Mouse (Mus musculus): Measurements from ENCODE around the gene Prep. TPM values are rescaled to one million over a fixed set of nuclear protein-coding genes. Genes with fewer than 3 reads are reported as not detected.
A peak's percentile ranks its signal among the peaks of the same experiment; 100 is the strongest.

The Prep gene
- polyA plus RNA-seq (2012; ENCODE audit: insufficient read depth, low replicate concordance), result 10.3 and 16.1 TPM in 2 replicates

DNA sequence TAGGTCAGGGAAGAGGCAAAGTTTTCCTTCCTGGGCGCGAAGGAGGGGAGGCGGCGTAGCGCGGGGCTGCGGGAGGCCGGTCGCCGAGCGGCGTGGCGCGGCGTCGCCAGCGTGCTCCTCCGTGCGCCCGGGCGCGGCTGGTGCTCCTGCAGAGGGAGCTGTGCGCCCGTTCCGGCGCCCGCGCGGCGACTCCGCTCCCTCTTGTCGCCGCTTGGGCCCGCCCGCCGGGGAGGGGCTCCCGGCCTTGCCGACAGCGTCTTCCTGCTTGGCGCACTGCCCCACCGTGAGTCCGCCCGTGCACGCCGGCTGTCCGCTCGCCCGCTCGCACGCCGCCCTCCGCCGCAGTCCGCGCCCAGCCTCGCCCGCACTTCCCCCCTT is at the start of gene Prep:
Gene Prep, plus strand, starts transcription at position 273 of the 378 bp plus-strand sequence.
- peaks cover 49% of the 10 kb centered on the region for H3K4me1 ChIP-seq
- no peaks in the 10 kb centered on the region for H3K9me3 ChIP-seq
- peaks cover 8% of the 10 kb centered on the region for H3K36me3 ChIP-seq (replicated peaks; ENCODE audit: low read length)
- H3K4me3 ChIP-seq (replicated peaks), result peak within 1 kb of the TSS; percentile 98
- no peak for TF ChIP-seq FLI1 (IDR thresholded peaks at IDR 0.05; ENCODE audit: low read length)
- no peak for TF ChIP-seq GATA1 (IDR thresholded peaks at IDR 0.05; ENCODE audit: borderline replicate concordance, low read length)
- H3K27me3 ChIP-seq (replicated peaks), result no peaks in the 10 kb centered on the region

DNA sequence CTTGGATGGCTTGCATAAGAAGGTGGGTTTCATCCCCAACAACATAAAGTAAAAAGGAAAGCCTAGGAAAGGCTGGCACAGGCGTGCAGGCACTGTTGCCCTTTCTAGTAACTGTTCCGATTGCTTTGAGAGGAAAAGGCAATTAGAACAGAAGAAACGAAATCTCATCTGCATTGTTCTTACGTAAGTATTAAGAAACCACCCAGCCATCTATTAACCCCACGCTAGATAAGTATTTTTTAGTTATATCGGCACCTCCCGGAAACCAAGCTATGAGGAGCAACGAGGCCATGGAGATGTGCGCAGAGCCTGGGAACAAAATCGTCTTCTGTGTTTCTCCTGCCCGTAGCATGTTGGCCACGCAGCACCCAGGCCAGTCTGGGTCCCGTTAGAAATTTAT is 49.7 kb upstream of the Prep start:
- H3K36me3 ChIP-seq (replicated peaks; ENCODE audit: low read length), result no peaks in the 10 kb centered on the region
- peaks cover 4% of the 10 kb centered on the region; the same call in 1 of the 2 replicates for H3K9me3 ChIP-seq
- H3K27me3 ChIP-seq (replicated peaks), result no peaks in the 10 kb centered on the region
- TF ChIP-seq FLI1 (IDR thresholded peaks at IDR 0.05; ENCODE audit: low read length) (no peak), GATA1 (IDR thresholded peaks at IDR 0.05; ENCODE audit: borderline replicate concordance, low read length) (no peak)
- 0 out of 2 replicates have a peak, but pooled peaks cover 3% of the 10 kb centered on the region for H3K4me1 ChIP-seq
- H3K4me3 ChIP-seq (replicated peaks), result no peak overlapping the region

DNA sequence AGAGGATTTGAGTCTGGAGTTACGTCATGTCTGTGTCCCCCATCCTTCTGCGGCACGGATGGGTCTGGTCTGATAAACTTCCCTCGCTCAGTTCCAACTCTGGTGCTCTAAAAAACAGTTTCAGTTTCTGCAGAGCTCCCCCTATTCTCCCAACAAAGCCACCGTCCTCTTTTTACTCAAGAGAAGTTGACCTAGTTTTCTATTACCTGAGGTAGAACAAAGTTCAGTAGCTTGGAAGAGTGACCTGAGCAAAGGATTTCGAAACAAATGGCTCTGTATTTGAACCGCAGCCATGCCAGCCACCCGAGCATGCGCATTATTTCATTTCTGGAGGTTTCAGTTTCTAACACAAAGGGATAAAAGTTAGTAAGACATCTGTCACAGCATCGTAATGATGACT is 49.2 kb upstream of the Prep start:
- no peaks in the 10 kb centered on the region for H3K27me3 ChIP-seq (replicated peaks)
- H3K9me3 ChIP-seq, result peaks cover 4% of the 10 kb centered on the region; the same call in 1 of the 2 replicates
- no peak overlapping the region for H3K4me3 ChIP-seq (replicated peaks)
- no peak for TF ChIP-seq FLI1 (IDR thresholded peaks at IDR 0.05; ENCODE audit: low read length)
- TF ChIP-seq GATA1 (IDR thresholded peaks at IDR 0.05; ENCODE audit: borderline replicate concordance, low read length), result no peak
- H3K4me1 ChIP-seq, result 0 out of 2 replicates have a peak, but pooled peaks cover 3% of the 10 kb centered on the region
- no peaks in the 10 kb centered on the region for H3K36me3 ChIP-seq (replicated peaks; ENCODE audit: low read length)

GRCm38 (mm10) chr10:45019418-45019817 is 47.6 kb upstream of the Prep start:
- no peak for TF ChIP-seq GATA1 (IDR thresholded peaks at IDR 0.05; ENCODE audit: borderline replicate concordance, low read length)
- TF ChIP-seq FLI1 (IDR thresholded peaks at IDR 0.05; ENCODE audit: low read length), result no peak
- no peak overlapping the region for H3K4me3 ChIP-seq (replicated peaks)
- peaks cover 4% of the 10 kb centered on the region; the same call in 1 of the 2 replicates for H3K9me3 ChIP-seq
- no peaks in the 10 kb centered on the region for H3K36me3 ChIP-seq (replicated peaks; ENCODE audit: low read length)
- H3K4me1 ChIP-seq, result 0 out of 2 replicates have a peak, but pooled peaks cover 3% of the 10 kb centered on the region
- no peaks in the 10 kb centered on the region for H3K27me3 ChIP-seq (replicated peaks)

DNA sequence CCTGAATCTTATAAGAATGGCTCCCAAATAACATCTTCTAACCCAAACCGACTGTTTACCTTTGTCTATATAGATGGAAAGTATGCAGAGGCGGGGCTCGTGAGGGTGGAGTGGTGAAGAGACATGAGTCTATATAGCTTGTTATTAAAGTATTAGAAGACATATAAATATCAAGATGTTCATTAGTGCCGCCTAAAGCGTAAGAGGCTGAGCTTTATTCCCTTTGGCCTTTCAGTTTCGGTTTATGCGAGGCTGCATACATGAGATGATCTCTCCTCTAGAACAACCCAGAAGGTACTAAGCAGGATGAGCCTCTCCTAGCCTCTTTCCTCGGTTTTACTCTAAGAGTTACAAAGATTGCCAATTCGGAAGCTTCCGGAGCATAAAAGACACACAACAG is 47.2 kb upstream of the Prep start:
- Histone ChIP-seq H3K4me3 (replicated peaks) (no peak overlapping the region), H3K9me3 (peaks cover 4% of the 10 kb centered on the region; the same call in 1 of the 2 replicates), H3K36me3 (replicated peaks; ENCODE audit: low read length) (no peaks in the 10 kb centered on the region), H3K4me1 (0 out of 2 replicates have a peak, but pooled peaks cover 3% of the 10 kb centered on the region), H3K27me3 (replicated peaks) (no peaks in the 10 kb centered on the region)
- TF ChIP-seq GATA1 (IDR thresholded peaks at IDR 0.05; ENCODE audit: borderline replicate concordance, low read length), result no peak
- no peak for TF ChIP-seq FLI1 (IDR thresholded peaks at IDR 0.05; ENCODE audit: low read length)

DNA sequence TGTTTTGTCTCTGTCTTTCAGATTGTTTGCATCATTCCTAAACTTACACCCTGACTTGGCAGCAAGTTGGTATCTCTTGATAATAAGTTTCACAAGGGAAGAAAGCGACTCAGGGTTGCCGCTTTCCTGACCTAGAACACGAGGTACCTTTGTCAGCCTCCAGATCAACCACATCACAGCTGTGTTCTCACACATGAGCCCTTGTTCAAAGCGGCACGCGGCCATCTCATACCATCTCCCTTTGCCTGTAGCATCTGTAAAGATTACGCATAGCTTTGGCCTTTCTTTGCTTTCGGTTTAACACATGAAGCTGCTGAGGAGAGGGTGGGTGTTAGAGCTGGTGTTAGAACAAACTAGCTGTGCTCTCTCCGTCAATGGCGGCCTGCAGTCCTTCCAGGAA is 46.7 kb upstream of the Prep start:
- Histone ChIP-seq H3K4me3 (replicated peaks) (no peak overlapping the region), H3K27me3 (replicated peaks) (no peaks in the 10 kb centered on the region), H3K4me1 (0 out of 2 replicates have a peak, but pooled peaks cover 3% of the 10 kb centered on the region), H3K36me3 (replicated peaks; ENCODE audit: low read length) (no peaks in the 10 kb centered on the region), H3K9me3 (peaks cover 4% of the 10 kb centered on the region; the same call in 1 of the 2 replicates)
- TF ChIP-seq FLI1 (IDR thresholded peaks at IDR 0.05; ENCODE audit: low read length) (no peak), GATA1 (IDR thresholded peaks at IDR 0.05; ENCODE audit: borderline replicate concordance, low read length) (no peak)

- no peak overlapping the region for H3K4me3 ChIP-seq (replicated peaks)
- 0 out of 2 replicates have a peak, but pooled peaks cover 3% of the 10 kb centered on the region for H3K4me1 ChIP-seq
- no peaks in the 10 kb centered on the region for H3K36me3 ChIP-seq (replicated peaks; ENCODE audit: low read length)
- no peaks in the 10 kb centered on the region for H3K9me3 ChIP-seq
- H3K27me3 ChIP-seq (replicated peaks), result peaks cover 8% of the 10 kb centered on the region
- no peak for TF ChIP-seq GATA1 (IDR thresholded peaks at IDR 0.05; ENCODE audit: borderline replicate concordance, low read length)
- TF ChIP-seq FLI1 (IDR thresholded peaks at IDR 0.05; ENCODE audit: low read length), result no peak
Observed at GRCm38 (mm10) chr10:45025184-45025583, 41.8 kb upstream of the Prep start.

- Histone ChIP-seq H3K4me1 (no peaks in the 10 kb centered on the region), H3K4me3 (replicated peaks) (no peak overlapping the region), H3K36me3 (replicated peaks; ENCODE audit: low read length) (no peaks in the 10 kb centered on the region), H3K27me3 (replicated peaks) (peaks cover 8% of the 10 kb centered on the region), H3K9me3 (no peaks in the 10 kb centered on the region)
- TF ChIP-seq GATA1 (IDR thresholded peaks at IDR 0.05; ENCODE audit: borderline replicate concordance, low read length) (no peak), FLI1 (IDR thresholded peaks at IDR 0.05; ENCODE audit: low read length) (no peak)
Observed at GRCm38 (mm10) chr10:45026935-45027334, 40.1 kb upstream of the Prep start.

- Histone ChIP-seq H3K4me3 (replicated peaks) (peak overlapping the region; percentile 46), H3K9me3 (no peaks in the 10 kb centered on the region), H3K36me3 (replicated peaks; ENCODE audit: low read length) (no peaks in the 10 kb centered on the region), H3K27me3 (replicated peaks) (peaks cover 12% of the 10 kb centered on the region), H3K4me1 (peaks cover 11% of the 10 kb centered on the region)
- TF ChIP-seq FLI1 (IDR thresholded peaks at IDR 0.05; ENCODE audit: low read length) (no peak), GATA1 (IDR thresholded peaks at IDR 0.05; ENCODE audit: borderline replicate concordance, low read length) (no peak)
Observed at GRCm38 (mm10) chr10:45045268-45045928, 21.6 kb upstream of the Prep start.

DNA sequence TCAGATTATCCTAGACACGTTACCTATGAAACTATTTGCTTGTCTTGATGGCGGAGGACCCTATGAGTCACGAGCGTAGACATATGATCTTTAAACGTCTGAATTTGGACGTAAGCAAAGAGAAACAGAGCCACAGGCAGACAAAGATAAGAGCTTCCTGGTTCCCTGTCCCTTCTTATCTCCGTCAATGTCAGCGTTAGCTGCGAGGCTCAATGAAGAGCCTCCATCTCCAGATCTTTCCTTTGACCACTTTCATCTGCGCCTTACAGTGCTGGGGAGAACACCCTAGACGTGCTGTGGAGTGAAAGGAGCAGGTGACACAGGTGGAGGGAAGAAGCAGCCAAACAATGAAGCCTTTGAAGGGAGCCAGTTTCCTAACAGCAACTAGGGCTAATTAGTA is 18.8 kb upstream of the Prep start:
- no peak for TF ChIP-seq FLI1 (IDR thresholded peaks at IDR 0.05; ENCODE audit: low read length)
- TF ChIP-seq GATA1 (IDR thresholded peaks at IDR 0.05; ENCODE audit: borderline replicate concordance, low read length), result no peak
- H3K27me3 ChIP-seq (replicated peaks), result peaks cover 12% of the 10 kb centered on the region
- peaks cover 17% of the 10 kb centered on the region for H3K4me1 ChIP-seq
- H3K4me3 ChIP-seq (replicated peaks), result peak overlapping the region; percentile 17
- H3K9me3 ChIP-seq, result peaks cover 1% of the 10 kb centered on the region
- no peaks in the 10 kb centered on the region for H3K36me3 ChIP-seq (replicated peaks; ENCODE audit: low read length)

Measured in megakaryocyte, embryonic 14.5 days (primary cell).